Mouse (Mus musculus): ENCODE measurements around the gene Sh3gl3. TPM values are rescaled to one million over a fixed set of nuclear protein-coding genes. Genes with fewer than 3 reads are reported as not detected.

The Sh3gl3 gene
- polyA plus RNA-seq, 1 experiment: 0.97 TPM

DNA sequence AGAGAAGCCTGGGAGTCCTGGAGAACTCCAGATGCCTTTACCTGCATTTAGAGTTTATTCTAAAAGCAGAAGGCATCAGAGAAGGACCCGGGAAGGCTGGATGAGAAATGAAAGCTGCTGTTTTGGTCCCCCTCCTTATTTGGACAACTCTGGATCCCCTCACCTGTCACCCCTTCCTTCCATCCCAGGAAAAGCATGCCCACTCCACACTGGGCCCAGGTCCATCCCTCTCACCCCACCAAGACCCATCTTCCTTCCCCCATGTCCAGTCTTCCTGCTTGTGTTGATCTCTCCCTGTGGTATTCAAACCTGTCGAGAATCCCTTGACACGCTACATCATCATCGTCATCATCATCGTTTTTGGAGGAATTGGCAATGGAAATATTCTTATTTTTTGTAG lies 101.3 kb downstream of the Sh3gl3 start:
- WGBS: 88% methylated on average over 5 of the region's 5 CpGs
- DNase-seq (ENCODE audit: low read depth, low spot score): no peak

DNA sequence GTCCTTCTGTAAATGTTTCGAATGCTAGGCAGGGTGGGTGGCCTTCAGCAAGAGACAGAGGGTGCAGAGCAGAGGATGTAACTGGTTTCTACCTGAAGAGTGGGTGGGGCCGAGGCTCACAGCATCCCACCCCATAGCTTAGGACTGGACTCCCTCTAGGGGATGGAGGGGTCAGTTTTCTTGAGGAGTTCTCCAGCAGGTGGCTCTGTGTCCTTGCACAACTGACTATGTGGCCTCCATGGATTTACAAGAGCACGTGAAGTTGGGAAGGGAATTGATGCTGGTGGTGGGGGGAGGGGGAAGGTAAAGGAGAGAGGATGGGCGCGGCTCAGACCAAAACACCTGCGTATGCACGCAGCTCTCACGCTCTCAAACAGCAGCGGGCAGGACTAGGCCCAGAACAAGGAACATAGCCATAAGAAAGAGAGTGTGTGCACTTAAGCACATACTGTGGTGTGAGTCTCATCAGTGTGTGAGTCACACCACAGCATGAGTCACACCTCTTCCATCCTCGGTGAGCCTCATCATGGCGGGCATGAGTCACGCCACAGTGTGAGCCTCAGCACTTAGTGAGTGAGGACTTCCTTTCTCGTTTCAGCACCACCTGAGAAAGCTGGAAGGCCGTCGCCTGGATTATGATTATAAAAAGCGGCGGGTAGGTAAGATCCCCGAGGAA lies 102.0 kb downstream of the Sh3gl3 start:
- WGBS: 61% methylated on average over 18 of the region's 18 CpGs
- DNase-seq (ENCODE audit: low read depth, low spot score): no peak

DNA sequence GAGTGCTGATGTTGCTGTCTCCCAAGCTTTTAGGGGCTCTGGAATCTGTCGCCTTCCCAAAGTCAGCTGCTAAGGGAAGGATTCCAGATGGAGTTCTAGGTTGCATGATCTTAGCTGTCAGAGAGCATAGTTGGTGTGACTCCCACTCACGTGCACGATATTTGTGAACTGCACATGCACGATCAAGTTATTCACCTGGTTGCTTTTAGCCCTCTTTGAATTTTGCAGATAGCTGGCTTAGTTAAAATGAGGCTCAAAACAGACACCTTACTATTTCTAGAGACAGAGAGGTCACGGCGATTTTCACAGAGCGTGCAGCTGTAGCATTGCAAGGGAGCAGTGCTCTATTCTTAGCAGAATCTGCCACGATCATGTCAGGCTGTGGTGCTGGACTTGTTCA lies 108.4 kb downstream of the Sh3gl3 start:
- 81% methylated on average over 8 of the region's 8 CpGs for whole genome bisulfite sequencing
- DNase-seq (ENCODE audit: low read depth, low spot score): no peak

DNA sequence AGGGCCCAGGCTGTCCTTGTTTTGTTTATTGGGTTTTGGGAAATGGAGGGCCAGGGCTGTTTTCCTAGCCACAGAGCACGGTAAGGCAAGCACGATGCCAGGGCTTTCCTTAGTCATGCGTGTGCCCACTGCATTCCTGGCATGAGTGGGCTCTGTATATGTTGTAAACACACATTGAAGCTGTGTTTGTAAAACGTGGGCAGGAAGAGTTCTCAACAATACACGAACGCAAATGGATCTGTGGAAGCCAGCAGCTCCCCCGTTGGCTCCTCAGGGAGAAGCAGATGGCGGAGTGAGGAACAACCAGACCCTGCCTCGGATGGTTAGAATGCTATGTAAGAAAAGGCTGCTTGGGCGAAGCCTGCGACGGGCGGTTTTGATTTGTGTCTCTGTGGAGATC lies 108.8 kb downstream of the Sh3gl3 start:
- 78% methylated on average over 13 of the region's 13 CpGs for WGBS
- DNase-seq (ENCODE audit: low read depth, low spot score): no peak

DNA sequence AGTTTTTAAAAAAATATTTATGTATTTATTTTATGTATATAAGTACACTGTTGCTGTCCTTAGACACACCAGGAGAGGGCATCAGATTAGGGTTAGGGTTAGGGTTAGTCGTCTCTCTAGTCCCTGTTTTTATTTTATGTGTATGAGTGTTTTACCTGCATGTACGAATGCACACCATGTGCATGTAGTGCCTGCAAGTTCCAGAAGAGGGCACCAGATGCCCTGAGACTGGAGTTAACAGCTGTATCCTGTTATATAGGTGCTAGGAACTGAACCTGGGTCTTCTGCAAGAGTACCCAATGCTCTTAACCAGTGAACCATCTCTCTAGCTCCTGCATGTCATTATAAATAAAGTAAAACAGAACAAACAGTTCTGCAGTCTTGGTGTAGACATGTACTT lies 113.6 kb downstream of the Sh3gl3 start:
- no peak for DNase-seq (ENCODE audit: low read depth, low spot score)
- WGBS: 90% methylated on average over 2 of the region's 2 CpGs

DNA sequence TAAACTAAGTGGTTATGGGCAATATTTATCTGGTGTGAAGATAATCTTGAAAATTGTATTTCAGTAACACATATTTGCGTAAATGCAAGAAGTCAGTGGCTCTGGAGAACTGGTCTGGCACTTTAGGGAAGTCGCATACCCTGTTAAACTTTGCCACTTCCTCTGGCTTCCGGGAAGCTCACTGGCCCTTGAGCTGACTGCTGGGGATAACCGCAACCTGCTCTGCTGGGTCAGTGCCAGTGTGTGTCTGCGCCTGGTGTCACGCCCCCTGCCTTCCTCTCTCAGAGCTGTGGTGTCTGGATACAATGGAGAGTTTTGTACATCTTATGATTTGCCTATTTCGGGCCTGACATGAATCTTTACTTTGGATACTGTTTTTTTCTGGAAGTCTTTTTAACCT lies 119.8 kb downstream of the Sh3gl3 start:
- 62% methylated on average over 7 of the region's 7 CpGs for WGBS
- no peak for DNase-seq (ENCODE audit: low read depth, low spot score)

DNA sequence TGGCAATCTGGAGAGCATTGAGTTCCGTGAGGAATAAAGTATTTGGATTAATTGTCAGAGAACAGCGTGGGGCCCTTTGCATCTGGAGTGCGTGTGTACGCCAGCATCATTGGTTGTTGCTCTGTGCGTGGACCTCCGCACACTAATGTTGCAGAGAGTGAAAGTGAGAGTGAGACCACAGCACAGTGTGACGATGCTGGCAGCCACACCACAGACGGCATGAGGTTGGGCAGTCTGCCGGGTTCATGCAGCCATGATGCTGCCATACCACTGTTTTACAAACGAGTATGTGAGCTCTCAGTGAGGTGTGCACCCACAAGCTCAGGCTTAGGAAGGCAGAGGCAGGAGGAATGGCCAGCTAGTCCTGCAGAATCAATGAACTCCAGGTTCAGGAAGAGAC lies 120.4 kb downstream of the Sh3gl3 start:
- 59% methylated on average over 10 of the region's 10 CpGs for WGBS
- DNase-seq (ENCODE audit: low read depth, low spot score): no peak

DNA sequence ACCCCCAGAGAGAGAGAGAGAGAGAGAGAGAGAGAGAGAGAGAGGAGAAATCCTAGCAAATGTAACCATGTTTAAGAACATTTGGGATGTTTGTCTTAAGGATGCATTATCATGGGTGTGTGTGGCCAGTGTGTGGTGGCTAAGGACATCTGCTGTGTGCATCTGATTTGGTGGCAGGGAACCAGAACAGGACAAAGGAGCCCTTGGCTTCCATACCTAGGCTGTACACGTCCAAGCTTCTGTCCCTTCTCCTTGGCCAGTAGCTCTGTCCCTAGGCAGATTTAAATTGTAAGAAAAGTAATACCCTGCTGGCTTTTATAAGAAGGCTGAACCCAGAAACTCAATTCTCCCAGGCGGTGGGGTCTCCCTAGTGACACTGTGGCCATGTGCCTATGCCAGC lies 121.0 kb downstream of the Sh3gl3 start:
- no peak for DNase-seq (ENCODE audit: low read depth, low spot score)
- 67% methylated on average over 2 of the region's 2 CpGs for WGBS

DNA sequence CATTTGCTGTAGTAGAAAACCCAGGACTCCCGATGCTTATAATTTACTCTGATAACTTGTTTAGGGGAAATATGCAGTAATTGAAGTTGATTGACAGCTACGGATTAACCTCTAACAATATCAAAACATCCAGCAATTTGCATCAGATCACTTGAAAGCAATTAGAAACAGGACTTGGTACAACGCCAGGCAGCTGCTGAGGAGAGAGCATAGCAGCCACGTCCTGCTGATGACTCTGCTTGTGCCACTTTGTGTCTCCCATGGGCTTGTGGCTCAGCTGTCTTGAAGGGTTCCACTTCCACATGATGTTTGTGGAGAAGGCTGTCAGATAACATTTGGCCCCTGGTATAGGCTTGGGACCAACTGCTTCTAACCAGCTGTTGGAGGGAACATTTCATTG lies 134.8 kb downstream of the Sh3gl3 start:
- DNase-seq (ENCODE audit: low read depth, low spot score): no peak
- WGBS: 67% methylated on average over 4 of the region's 4 CpGs

DNA sequence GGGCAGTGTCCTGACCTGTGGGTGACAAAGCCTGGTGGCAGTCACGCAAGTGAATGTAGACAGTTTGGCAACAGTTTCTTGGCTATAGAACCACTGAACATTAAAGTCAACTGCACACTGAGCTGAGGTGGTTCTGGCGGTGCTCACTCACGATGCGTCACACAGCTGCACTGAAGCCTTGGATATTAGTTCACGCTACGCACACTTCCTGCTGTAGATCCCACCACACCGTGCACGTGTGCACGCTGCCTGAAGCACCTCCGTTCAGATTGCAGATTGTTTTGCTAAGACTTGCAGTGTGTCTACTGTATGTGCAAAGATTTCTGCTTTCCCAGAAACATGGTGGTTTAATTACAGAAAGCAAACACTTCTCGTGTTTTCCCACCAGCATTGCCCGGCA lies 144.9 kb downstream of the Sh3gl3 start:
- DNase-seq (ENCODE audit: low read depth, low spot score): no peak
- WGBS: 85% methylated on average over 12 of the region's 12 CpGs

DNA sequence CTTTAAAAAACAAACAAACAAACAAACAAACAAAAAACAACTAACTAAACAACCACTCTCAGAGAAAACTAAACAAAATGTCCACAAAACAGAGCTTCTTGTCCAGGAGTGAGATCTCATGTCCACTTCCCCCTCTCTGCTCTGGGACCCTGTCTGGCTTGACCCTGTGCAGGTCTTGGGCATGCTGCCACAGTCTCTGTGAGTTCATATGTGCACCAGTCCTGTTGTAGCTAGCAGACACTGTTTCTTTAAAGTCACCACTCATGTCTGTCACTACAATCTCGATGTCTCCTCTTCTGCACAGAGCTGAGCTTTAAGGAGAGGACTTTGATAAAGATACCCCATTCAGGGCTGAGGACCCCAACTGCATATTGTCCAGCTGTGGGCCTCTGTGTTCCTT lies 153.0 kb downstream of the Sh3gl3 start:
- 44% methylated on average over 1 of the region's 1 CpGs for WGBS
- DNase-seq (ENCODE audit: low read depth, low spot score): no peak

DNA sequence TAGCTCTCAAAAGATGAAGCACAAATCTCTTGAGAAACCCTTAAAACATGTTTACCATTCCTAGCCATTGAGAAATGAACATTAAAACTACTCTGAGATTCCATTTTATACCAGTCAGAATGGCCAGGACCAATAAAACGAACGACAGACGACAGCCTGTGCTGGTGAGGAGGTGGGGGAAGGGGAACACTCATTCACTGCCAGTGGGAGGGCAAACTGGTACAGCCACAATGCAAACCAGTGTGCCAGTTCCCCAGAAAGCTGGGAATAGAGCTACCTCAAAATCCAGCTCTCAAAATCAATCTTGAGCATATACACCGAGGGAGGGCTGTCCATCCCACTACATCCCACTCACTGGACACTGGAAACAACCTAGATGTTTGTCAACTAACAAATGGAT lies 153.6 kb downstream of the Sh3gl3 start:
- WGBS: 32% methylated on average over 4 of the region's 4 CpGs
- no peak for DNase-seq (ENCODE audit: low read depth, low spot score)

DNA sequence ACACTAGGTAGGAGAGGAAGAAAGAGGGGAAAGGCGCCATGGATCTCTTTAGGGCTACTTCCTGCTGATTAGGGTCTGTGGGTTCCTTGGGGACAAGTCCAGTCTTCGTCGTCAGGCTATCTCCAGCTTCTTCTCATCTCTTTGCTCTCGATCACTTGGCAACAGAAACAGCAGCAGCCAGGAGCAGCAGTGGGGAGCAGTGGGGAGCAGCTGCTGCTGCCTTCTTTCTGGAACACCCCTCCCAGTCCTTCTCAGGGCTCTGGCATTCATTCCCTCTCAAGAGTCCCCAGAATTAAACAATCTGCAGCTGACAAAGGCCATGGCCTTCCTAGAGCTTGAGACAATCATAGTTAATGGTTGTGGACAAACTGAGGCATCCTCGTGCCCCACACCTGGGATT lies 154.2 kb downstream of the Sh3gl3 start:
- WGBS: 66% methylated on average over 5 of the region's 5 CpGs
- DNase-seq (ENCODE audit: low read depth, low spot score): no peak

DNA sequence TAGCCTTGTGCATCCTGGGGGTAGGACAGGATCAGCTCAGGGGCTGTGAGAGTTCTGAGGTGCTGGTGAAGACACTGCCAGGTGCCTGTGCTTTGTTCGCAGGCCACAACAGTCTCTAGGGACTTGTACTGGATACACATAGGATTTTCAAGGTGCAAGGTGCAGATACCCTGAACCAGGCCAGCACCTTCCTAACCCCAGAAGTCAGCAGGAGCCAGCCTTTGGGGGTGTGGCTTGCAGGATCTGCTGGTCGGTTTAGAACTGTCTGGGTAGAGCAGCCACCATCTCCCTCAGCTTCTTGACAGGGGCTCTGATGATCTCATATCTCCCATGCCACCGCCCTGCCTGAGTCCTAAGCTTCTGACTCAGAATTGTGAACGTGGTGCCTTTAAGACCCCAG lies 156.2 kb downstream of the Sh3gl3 start:
- 64% methylated on average over 4 of the region's 4 CpGs for WGBS

DNA sequence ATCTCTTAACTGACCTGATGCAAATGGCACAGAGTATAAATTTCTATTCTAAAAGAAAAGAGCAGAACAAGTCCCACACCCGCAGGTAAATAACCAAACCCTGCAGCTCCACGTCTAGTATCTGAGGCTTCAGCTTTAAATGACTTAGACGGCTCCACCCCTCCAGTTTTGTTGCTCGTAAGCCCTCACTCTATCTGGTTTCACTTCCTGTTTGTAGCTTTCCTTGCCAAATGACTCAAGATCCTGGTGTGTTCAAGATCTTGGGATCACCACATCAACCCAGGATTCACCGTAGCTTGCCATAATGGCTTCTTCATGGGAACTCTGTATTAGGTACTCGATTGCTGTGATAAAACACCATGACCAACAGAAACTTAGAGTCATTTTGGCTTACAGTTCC lies 157.2 kb downstream of the Sh3gl3 start:
- WGBS: 42% methylated on average over 6 of the region's 6 CpGs

More for the DNA sequence above, 156.2 kb downstream of the Sh3gl3 start:
- DNase-seq (ENCODE audit: low read depth, low spot score): no peak

DNA sequence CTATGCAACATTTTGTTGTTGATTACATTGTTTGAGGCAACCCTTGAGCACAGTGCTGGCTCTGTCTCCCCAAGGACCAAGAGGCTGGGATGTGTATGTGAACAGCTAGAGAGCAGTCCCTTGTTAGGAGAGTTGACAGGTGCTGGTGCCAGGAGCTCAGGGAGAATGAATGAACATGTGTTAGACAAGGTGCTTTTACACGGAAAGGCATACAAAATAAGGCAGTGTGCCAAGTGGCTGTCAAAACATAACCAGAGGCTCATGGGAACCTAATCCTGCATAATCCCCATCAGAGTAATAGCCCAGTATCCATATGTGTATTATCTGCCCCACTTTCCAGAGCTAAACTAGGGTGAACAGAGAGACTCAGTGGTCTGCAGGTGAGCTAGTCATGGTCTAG lies 160.4 kb downstream of the Sh3gl3 start:
- WGBS: 33% methylated on average over 1 of the region's 1 CpGs

More for the DNA sequence above, 157.2 kb downstream of the Sh3gl3 start:
- DNase-seq (ENCODE audit: low read depth, low spot score): no peak

DNA sequence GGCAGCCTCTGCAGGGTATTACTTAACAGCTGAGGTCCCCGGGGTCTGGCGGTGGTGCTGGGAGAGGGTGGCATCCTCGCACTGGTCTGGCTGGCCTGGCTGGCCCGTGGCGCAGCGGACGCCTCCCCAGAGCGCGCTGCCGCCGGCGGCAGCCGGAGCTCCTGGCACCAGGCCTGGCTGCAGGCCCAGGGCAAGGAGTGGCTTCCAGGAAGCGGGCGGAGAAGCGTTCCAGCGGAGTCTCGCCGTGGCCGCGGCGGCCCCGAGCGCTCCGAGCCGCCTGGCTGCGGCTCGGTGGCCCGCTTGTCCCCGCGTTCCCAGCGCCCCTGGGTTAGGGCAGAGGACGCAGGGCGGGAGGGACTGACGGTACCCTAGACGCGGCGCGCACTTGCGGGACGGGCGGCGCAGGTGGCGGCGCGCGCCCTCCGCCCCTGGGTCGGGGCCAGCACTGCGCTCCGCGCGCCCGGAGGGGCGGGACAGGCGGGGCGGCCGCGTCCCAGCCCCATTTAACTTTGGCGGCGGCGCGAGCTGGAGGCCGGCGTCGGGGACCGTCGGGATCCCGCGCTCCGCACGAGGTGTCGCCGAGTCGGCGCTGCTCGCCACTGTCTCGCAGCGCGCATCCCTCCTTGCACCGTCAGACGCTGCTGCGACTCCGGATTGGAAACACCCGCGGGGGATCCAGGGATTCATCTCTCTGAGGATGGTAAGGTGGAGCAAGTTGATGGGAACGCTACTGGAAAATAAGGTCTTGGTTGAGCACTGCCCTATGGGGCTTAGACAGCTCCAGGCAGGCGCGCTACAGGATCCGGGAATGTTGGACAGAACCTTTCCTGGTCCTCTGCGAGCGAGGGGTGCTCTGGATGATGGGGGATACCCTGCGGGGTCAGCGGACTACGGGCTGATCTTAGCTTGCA lies 161.8 kb downstream of the Sh3gl3 start, which contains the start of gene Adamtsl3:
Gene Adamtsl3 (plus strand): TSS at position 484 of the 911 bp plus-strand sequence.
- 2% methylated on average over 94 of the region's 95 CpGs for WGBS
- no peak for DNase-seq (ENCODE audit: low read depth, low spot score)

More for the DNA sequence above, 160.4 kb downstream of the Sh3gl3 start:
- DNase-seq (ENCODE audit: low read depth, low spot score): no peak

DNA sequence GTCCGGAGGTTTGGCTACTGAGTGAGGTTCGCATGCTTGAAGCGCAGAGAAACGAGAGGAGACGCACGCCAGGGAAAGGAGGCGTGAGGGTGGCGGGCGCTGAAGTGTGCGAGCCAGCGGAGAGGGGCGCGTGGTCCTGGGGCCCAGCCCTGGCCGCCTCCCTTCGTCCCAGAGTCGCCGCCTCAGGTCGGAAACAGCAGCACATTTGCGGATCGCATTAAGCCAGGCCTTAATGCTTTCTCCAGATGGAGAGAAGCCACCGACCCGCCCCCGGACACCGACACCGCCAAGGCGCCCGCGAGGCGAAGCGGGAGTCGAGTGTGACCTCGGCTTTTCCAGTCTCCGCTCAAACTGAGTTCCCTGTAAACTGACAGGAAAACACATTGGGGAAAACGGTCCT lies 162.5 kb downstream of the Sh3gl3 start:
- WGBS: 2% methylated on average over 34 of the region's 34 CpGs
- DNase-seq (ENCODE audit: low read depth, low spot score): no peak

DNA sequence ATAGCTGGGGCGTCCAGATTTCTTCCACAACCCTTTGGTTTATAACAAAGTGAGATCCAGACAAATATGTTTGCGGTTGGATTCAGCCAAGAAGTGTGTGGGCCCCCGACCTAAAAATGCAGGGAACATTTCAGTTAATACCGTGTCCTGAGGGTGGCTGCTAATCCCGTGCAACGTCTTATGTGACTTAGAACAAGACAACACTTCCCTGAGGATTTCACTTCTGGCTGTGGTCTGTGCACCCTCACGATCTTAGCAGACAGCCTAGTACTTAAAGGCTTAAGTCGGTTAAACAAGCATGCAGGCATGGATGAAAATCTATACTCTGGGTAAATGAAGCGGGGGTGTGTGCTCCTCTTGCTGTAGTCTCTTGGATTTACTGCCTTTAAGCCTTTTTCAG lies 164.5 kb downstream of the Sh3gl3 start:
- DNase-seq (ENCODE audit: low read depth, low spot score): no peak
- 81% methylated on average over 9 of the region's 9 CpGs for WGBS

DNA sequence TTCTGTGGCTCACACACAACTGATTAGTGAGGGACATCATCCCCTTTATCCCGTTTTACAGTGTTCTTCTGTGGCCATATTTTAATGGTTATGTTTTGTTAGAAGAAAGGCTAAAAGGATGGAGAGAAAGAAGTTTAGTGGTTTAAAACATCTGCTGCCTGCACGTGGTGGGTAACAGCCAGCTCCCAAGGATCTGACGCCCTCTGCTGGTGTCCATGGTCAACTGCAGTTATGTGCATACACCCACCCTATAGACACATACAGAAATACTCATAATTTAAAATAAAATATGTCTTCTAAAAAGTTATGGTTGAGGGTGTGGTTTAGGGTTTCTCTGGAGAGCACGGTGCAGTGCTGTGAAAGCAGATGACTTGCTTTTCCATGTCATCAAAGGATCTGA lies 164.9 kb downstream of the Sh3gl3 start:
- 67% methylated on average over 4 of the region's 4 CpGs for WGBS

DNA sequence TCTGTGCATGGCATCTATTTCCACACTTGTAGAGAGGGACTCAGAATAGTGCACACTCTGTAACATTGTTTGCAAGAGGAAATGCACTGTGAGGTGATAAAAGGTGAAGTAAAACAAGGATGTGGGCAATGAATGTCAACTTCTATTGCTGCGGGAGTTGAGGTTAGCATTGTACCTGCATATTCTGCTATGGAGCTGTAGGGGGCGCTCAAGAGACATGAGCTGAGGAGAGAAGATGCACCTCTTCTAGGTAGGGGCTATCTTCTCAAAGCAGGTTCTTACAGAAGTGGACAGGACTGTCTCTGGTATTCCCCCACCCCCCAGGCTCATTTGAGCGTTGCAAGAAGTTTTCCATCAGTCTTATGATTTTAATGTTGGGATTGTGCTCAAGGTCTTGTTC lies 165.6 kb downstream of the Sh3gl3 start:
- no peak for DNase-seq (ENCODE audit: low read depth, low spot score)
- 49% methylated on average over 3 of the region's 3 CpGs for WGBS

More for the DNA sequence above, 164.9 kb downstream of the Sh3gl3 start:
- no peak for DNase-seq (ENCODE audit: low read depth, low spot score)
